20 mouse cellular contexts compared by ENCODE assay signal in genomic region chr7:98148721-98149407, GRCm38 (mm10). TPM values are rescaled to one million over a fixed set of nuclear protein-coding genes. Genes with fewer than 3 reads are reported as not detected.
DNase-seq lines count a peak whose midpoint lies in the region; ATAC-seq and TF ChIP-seq lines count a peak whose summit lies in the region.
"Had no signal": no experiment of that assay in that cellular context is flagged by ENCODE, and none has a peak within 500 bp of the region (broad histone marks: within the 10 kb centered on the region; RNA-seq: fewer than 3 reads in every experiment).

No protein-coding gene starts in this region.

- 0 out of 2 replicates have a peak, but pooled peaks cover 7% of the 10 kb centered on the region for H3K27me3 ChIP-seq in forebrain, embryonic 10.5 days (ENCODE audit: poor library complexity, severe bottlenecking)
- H3K27me3 ChIP-seq in forebrain, embryonic 11.5 days (ENCODE audit: control insufficient read depth, insufficient read depth, low read length), result no peaks in the 10 kb centered on the region
- H3K27me3 ChIP-seq in kidney, embryonic 14.5 days (ENCODE audit: control insufficient read depth, insufficient read depth, low read length), result no peaks in the 10 kb centered on the region
- 0 out of 2 replicates have a peak, but pooled peaks cover 2% of the 10 kb centered on the region for H3K27me3 ChIP-seq in limb, embryonic 12.5 days
- H3K27me3 ChIP-seq: limb, embryonic 15.5 days; liver, embryonic 15.5 days had no signal

- peaks cover 30% of the 10 kb centered on the region for H3K4me1 ChIP-seq in forebrain, embryonic 10.5 days
- H3K4me1 ChIP-seq in forebrain, embryonic 11.5 days (replicated peaks; ENCODE audit: control insufficient read depth, insufficient read depth, low read length), result peaks cover 3% of the 10 kb centered on the region; the same call in 1 of the 2 replicates
- H3K4me1 ChIP-seq in kidney, embryonic 14.5 days (ENCODE audit: control insufficient read depth, insufficient read depth, low read length), result peaks cover 34% of the 10 kb centered on the region
- H3K4me1 ChIP-seq in limb, embryonic 12.5 days (replicated peaks), result peaks cover 26% of the 10 kb centered on the region

- H3K27ac ChIP-seq in forebrain, embryonic 10.5 days, result peak overlapping the region; percentile 53; the same call in 1 of the 2 replicates
- no peak overlapping the region for H3K27ac ChIP-seq in forebrain, embryonic 11.5 days (ENCODE audit: low read depth, low read length)
- peak overlapping the region; percentile 69; the same call in 1 of the 2 replicates for H3K27ac ChIP-seq in kidney, embryonic 14.5 days (ENCODE audit: low read depth, low read length)
- H3K27ac ChIP-seq in limb, embryonic 12.5 days, result 0 out of 2 replicates have a peak overlapping the region, but pooled peaks have one; percentile 29
- H3K27ac ChIP-seq: limb, embryonic 15.5 days; liver, embryonic 15.5 days; macrophage; stomach, postnatal 0 days had no signal

- 81% methylated on average over 10 of the region's 10 CpGs for WGBS in forebrain, embryonic 10.5 days
- WGBS in forebrain, embryonic 11.5 days, result 84% methylated on average over 10 of the region's 10 CpGs
- WGBS in kidney, embryonic 14.5 days, result 68% methylated on average over 10 of the region's 10 CpGs
- 64% methylated on average over 10 of the region's 10 CpGs for WGBS in limb, embryonic 12.5 days

- TF ChIP-seq CTCF in brain, embryonic 14.5 days (IDR thresholded peaks at IDR 0.05; ENCODE audit: borderline replicate concordance, extremely low read depth, insufficient read depth, insufficient read length), result no peak

- no peak for ATAC-seq in forebrain, embryonic 11.5 days (replicated peaks; ENCODE audit: low FRiP score)
- no peak for ATAC-seq in kidney, embryonic 14.5 days (ENCODE audit: low FRiP score, low TSS enrichment)
- no peak for ATAC-seq in limb, embryonic 12.5 days (ENCODE audit: insufficient number of reproducible peaks, insufficient read depth, low FRiP score, low TSS enrichment, low read depth)

- no peak overlapping the region for H3K9ac ChIP-seq in forebrain, embryonic 11.5 days (ENCODE audit: low read length)
- H3K9ac ChIP-seq in kidney, embryonic 14.5 days (ENCODE audit: low read depth, low read length), result no peak overlapping the region
- H3K9ac ChIP-seq in limb, embryonic 12.5 days (replicated peaks), result no peak overlapping the region
- H3K9ac ChIP-seq: limb, embryonic 15.5 days; liver, embryonic 15.5 days; midbrain, embryonic 12.5 days had no signal

- no peak overlapping the region for H3K4me3 ChIP-seq in forebrain, embryonic 10.5 days
- no peak overlapping the region for H3K4me3 ChIP-seq in forebrain, embryonic 11.5 days (ENCODE audit: low read depth, low read length)
- H3K4me3 ChIP-seq in kidney, embryonic 14.5 days (ENCODE audit: low read length), result no peak overlapping the region
- H3K4me3 ChIP-seq in limb, embryonic 12.5 days (replicated peaks), result no peak overlapping the region
- H3K4me3 ChIP-seq: limb, embryonic 15.5 days; liver, embryonic 15.5 days; midbrain, embryonic 12.5 days had no signal

- no peak for DNase-seq in forebrain, embryonic 10.5 days (ENCODE audit: extremely low spot score, low spot score)
- no peak for DNase-seq in forebrain, embryonic 11.5 days (ENCODE audit: low spot score)
- DNase-seq in kidney, adult 8-10 months, result no peak
- DNase-seq in brain, embryonic 14.5 days (ENCODE audit: low read depth), result peak; percentile 81
- DNase-seq in thymus, adult 18-20 months, result no peak
- DNase-seq: cerebellum, adult 11-12 months; cerebellum, postnatal 25 days; embryo, embryonic 11 days; heart, postnatal 4 days; kidney, adult 11 months; retina, postnatal 1 day; thymus, postnatal 14 days had no signal

- no peaks in the 10 kb centered on the region for H3K36me3 ChIP-seq in forebrain, embryonic 10.5 days (replicated peaks)
- H3K36me3 ChIP-seq in forebrain, embryonic 11.5 days (ENCODE audit: control insufficient read depth, insufficient read depth, low read length), result no peaks in the 10 kb centered on the region
- H3K36me3 ChIP-seq in kidney, embryonic 14.5 days (ENCODE audit: control insufficient read depth, insufficient read depth, low read length), result no peaks in the 10 kb centered on the region
- H3K36me3 ChIP-seq in limb, embryonic 12.5 days, result no peaks in the 10 kb centered on the region
- H3K36me3 ChIP-seq: G1E; limb, embryonic 15.5 days; midbrain, embryonic 12.5 days had no signal

- H3K4me2 ChIP-seq in forebrain, embryonic 11.5 days (ENCODE audit: low read depth, low read length, severe bottlenecking), result no peak overlapping the region
- no peak overlapping the region for H3K4me2 ChIP-seq in kidney, embryonic 14.5 days (replicated peaks; ENCODE audit: low read depth, low read length)
- no peak overlapping the region for H3K4me2 ChIP-seq in limb, embryonic 12.5 days
- H3K4me2 ChIP-seq: limb, embryonic 15.5 days; liver, embryonic 15.5 days; midbrain, embryonic 12.5 days had no signal

- TF ChIP-seq POLR2A in brain, embryonic 14.5 days (IDR thresholded peaks at IDR 0.05; ENCODE audit: borderline replicate concordance, extremely low read depth, insufficient read depth, insufficient read length, poor library complexity, severe bottlenecking), result no peak

- no peaks in the 10 kb centered on the region for H3K9me3 ChIP-seq in forebrain, embryonic 10.5 days
- H3K9me3 ChIP-seq in forebrain, embryonic 11.5 days (ENCODE audit: control insufficient read depth, low read length), result no peaks in the 10 kb centered on the region
- H3K9me3 ChIP-seq in kidney, embryonic 14.5 days (ENCODE audit: control insufficient read depth, low read length), result no peaks in the 10 kb centered on the region
- no peaks in the 10 kb centered on the region for H3K9me3 ChIP-seq in limb, embryonic 12.5 days
- H3K9me3 ChIP-seq: G1E; limb, embryonic 15.5 days; liver, embryonic 15.5 days; midbrain, embryonic 12.5 days had no signal

RNA-seq across cellular contexts. Expression of gene Omp, which starts 3.6 kb away (rescaled TPM):
- 0.11 and 0.19 TPM in 2 replicates for polyA plus RNA-seq in forebrain, embryonic 10.5 days (2016; fragmentation: Nextera tagmentation; extraction: Ambion mirVana)
- polyA plus RNA-seq in forebrain, embryonic 11.5 days (2014; fragmentation: Nextera tagmentation; extraction: Ambion mirVana), result 0.32 TPM in 1 of 2 replicates, not detected in the other
- polyA plus RNA-seq in kidney, embryonic 14.5 days (2014; fragmentation: Nextera tagmentation; extraction: Ambion mirVana), result 0.20 and 0.51 TPM in 2 replicates
- 0.18 and 0.33 TPM in 2 replicates for polyA plus RNA-seq in brain, embryonic 14.5 days (2012; rRNA removed)
- polyA plus RNA-seq in limb, embryonic 12.5 days (2016; fragmentation: Nextera tagmentation; extraction: Ambion mirVana), result 0.19 TPM in 1 of 2 replicates, not detected in the other
- polyA plus RNA-seq: G1E; macrophage; midbrain, embryonic 12.5 days had no signal

RNA-seq across cellular contexts. Expression of gene Capn5, which starts 29.2 kb away (rescaled TPM):
- 5.8 TPM in 2 replicates for polyA plus RNA-seq in forebrain, embryonic 10.5 days (2016; fragmentation: Nextera tagmentation; extraction: Ambion mirVana)
- 5.8 and 6.1 TPM in 2 replicates for polyA plus RNA-seq in forebrain, embryonic 11.5 days (2014; fragmentation: Nextera tagmentation; extraction: Ambion mirVana)
- polyA plus RNA-seq in kidney, embryonic 14.5 days (2014; fragmentation: Nextera tagmentation; extraction: Ambion mirVana), result 4.8 and 10.4 TPM in 2 replicates
- polyA plus RNA-seq in brain, embryonic 14.5 days (2012; rRNA removed), result 20.1 and 25.7 TPM in 2 replicates
- 4.0 and 4.4 TPM in 2 replicates for polyA plus RNA-seq in limb, embryonic 12.5 days (2016; fragmentation: Nextera tagmentation; extraction: Ambion mirVana)

RNA-seq across cellular contexts. Expression of gene Myo7a, which starts 29.5 kb away (rescaled TPM):
- 20.1 and 20.8 TPM in 2 replicates for polyA plus RNA-seq in forebrain, embryonic 10.5 days (2016; fragmentation: Nextera tagmentation; extraction: Ambion mirVana)
- 18.1 and 19.1 TPM in 2 replicates for polyA plus RNA-seq in forebrain, embryonic 11.5 days (2014; fragmentation: Nextera tagmentation; extraction: Ambion mirVana)
- 7.9 and 15.4 TPM in 2 replicates for polyA plus RNA-seq in kidney, embryonic 14.5 days (2014; fragmentation: Nextera tagmentation; extraction: Ambion mirVana)
- polyA plus RNA-seq in brain, embryonic 14.5 days (2012; rRNA removed), result 25.9 and 42.1 TPM in 2 replicates
- 13.4 and 17.4 TPM in 2 replicates for polyA plus RNA-seq in limb, embryonic 12.5 days (2016; fragmentation: Nextera tagmentation; extraction: Ambion mirVana)

RNA-seq across cellular contexts. Expression of gene B3gnt6, which starts 50.4 kb away (rescaled TPM):
- 0.06 TPM in 1 of 2 replicates, not detected in the other for polyA plus RNA-seq in forebrain, embryonic 10.5 days (2016; fragmentation: Nextera tagmentation; extraction: Ambion mirVana)
- not detected in 2 replicates for polyA plus RNA-seq in forebrain, embryonic 11.5 days (2014; fragmentation: Nextera tagmentation; extraction: Ambion mirVana)
- 0.15 TPM in 1 of 2 replicates, not detected in the other for polyA plus RNA-seq in kidney, embryonic 14.5 days (2014; fragmentation: Nextera tagmentation; extraction: Ambion mirVana)
- polyA plus RNA-seq in brain, embryonic 14.5 days (2012; rRNA removed), result 0.27 and 0.32 TPM in 2 replicates
- polyA plus RNA-seq in limb, embryonic 12.5 days (2016; fragmentation: Nextera tagmentation; extraction: Ambion mirVana), result not detected in 2 replicates
- polyA plus RNA-seq: limb, embryonic 15.5 days; liver, embryonic 15.5 days; macrophage; midbrain, embryonic 12.5 days had no signal
